ENCODE assay signal across 11 mouse cellular contexts in genomic region chr16:11021403-11022112, GRCm38 (mm10). TPM values are rescaled to one million over a fixed set of nuclear protein-coding genes. Genes with fewer than 3 reads are reported as not detected.
DNase-seq lines count a peak whose midpoint lies in the region; ATAC-seq and TF ChIP-seq lines count a peak whose summit lies in the region.
"Had no signal": no experiment of that assay in that cellular context is flagged by ENCODE, and none has a peak within 500 bp of the region (broad histone marks: within the 10 kb centered on the region; RNA-seq: fewer than 3 reads in every experiment).

No protein-coding gene starts in this region.

- H3K4me1 ChIP-seq in limb, embryonic 14.5 days (ENCODE audit: control insufficient read depth, insufficient read depth, low read length), result 0 out of 2 replicates have a peak, but pooled peaks cover 4% of the 10 kb centered on the region
- H3K4me1 ChIP-seq in limb, embryonic 10.5 days, result peaks cover 14% of the 10 kb centered on the region
- H3K4me1 ChIP-seq in embryonic facial prominence, embryonic 13.5 days, result peaks cover 27% of the 10 kb centered on the region

- no peak overlapping the region for H3K27ac ChIP-seq in limb, embryonic 14.5 days (replicated peaks; ENCODE audit: low read depth, low read length)
- no peak overlapping the region for H3K27ac ChIP-seq in limb, embryonic 10.5 days
- H3K27ac ChIP-seq in embryonic facial prominence, embryonic 13.5 days, result 0 out of 2 replicates have a peak overlapping the region, but pooled peaks have one; percentile 44

- no peaks in the 10 kb centered on the region for H3K9me3 ChIP-seq in limb, embryonic 14.5 days (ENCODE audit: control insufficient read depth, low read length)
- no peaks in the 10 kb centered on the region for H3K9me3 ChIP-seq in limb, embryonic 10.5 days (replicated peaks)
- no peaks in the 10 kb centered on the region for H3K9me3 ChIP-seq in embryonic facial prominence, embryonic 13.5 days

- no peak overlapping the region for H3K9ac ChIP-seq in limb, embryonic 14.5 days (ENCODE audit: low read depth, low read length, severe bottlenecking)
- H3K9ac ChIP-seq in embryonic facial prominence, embryonic 13.5 days, result no peak overlapping the region

- peak; percentile 57; the same call in 1 of the 2 replicates for ATAC-seq in limb, embryonic 14.5 days (ENCODE audit: low FRiP score, low read depth)
- peak; percentile 44; the same call in 1 of the 2 replicates for ATAC-seq in embryonic facial prominence, embryonic 13.5 days (ENCODE audit: insufficient number of reproducible peaks, insufficient read depth, low FRiP score, low TSS enrichment, low read depth)

- DNase-seq in limb, embryonic 14.5 days (ENCODE audit: low spot score), result peak; percentile 22
- no peak for DNase-seq in limb, embryonic 10.5 days (ENCODE audit: low spot score)
- DNase-seq in NIH3T3 (ENCODE audit: low read depth), result peak; percentile 81
- DNase-seq in mesoderm, embryonic 11.5 days (ENCODE audit: low read depth, low spot score), result peak; percentile 55
- no peak for DNase-seq in B cell, adult 2 months
- no peak for DNase-seq in adrenal gland, adult (ENCODE audit: inconsistent age in 2 of 2, low spot score in 1 of 2)
- DNase-seq in right cerebral cortex, postnatal 36 days (ENCODE audit: low spot score in 2 of 2), result no peak
- DNase-seq: heart, postnatal 10 days; kidney, postnatal 14 days; spleen, adult 18-20 months had no signal

- 55% methylated on average over 3 of the region's 3 CpGs for WGBS in limb, embryonic 14.5 days
- WGBS in limb, embryonic 10.5 days, result 65% methylated on average over 3 of the region's 3 CpGs
- WGBS in embryonic facial prominence, embryonic 13.5 days, result 38% methylated on average over 3 of the region's 3 CpGs

- no peak overlapping the region for H3K4me2 ChIP-seq in limb, embryonic 14.5 days (replicated peaks; ENCODE audit: low read depth, low read length, severe bottlenecking)
- no peak overlapping the region for H3K4me2 ChIP-seq in embryonic facial prominence, embryonic 13.5 days

- H3K27me3 ChIP-seq in limb, embryonic 14.5 days (ENCODE audit: control insufficient read depth, insufficient read depth, low read length), result no peaks in the 10 kb centered on the region
- H3K27me3 ChIP-seq in limb, embryonic 10.5 days (ENCODE audit: low read depth, poor library complexity, severe bottlenecking), result no peaks in the 10 kb centered on the region
- no peaks in the 10 kb centered on the region for H3K27me3 ChIP-seq in embryonic facial prominence, embryonic 13.5 days

- no peak overlapping the region for H3K4me3 ChIP-seq in limb, embryonic 14.5 days (replicated peaks; ENCODE audit: low read length)
- no peak overlapping the region for H3K4me3 ChIP-seq in limb, embryonic 10.5 days
- H3K4me3 ChIP-seq in embryonic facial prominence, embryonic 13.5 days, result no peak overlapping the region

- no peaks in the 10 kb centered on the region for H3K36me3 ChIP-seq in limb, embryonic 14.5 days (ENCODE audit: control insufficient read depth, insufficient read depth, low read length)
- no peaks in the 10 kb centered on the region for H3K36me3 ChIP-seq in limb, embryonic 10.5 days
- H3K36me3 ChIP-seq in embryonic facial prominence, embryonic 13.5 days, result no peaks in the 10 kb centered on the region

- no peak for TF ChIP-seq POLR2A in limb, embryonic 14.5 days (IDR thresholded peaks at IDR 0.05; ENCODE audit: borderline replicate concordance, extremely low read depth, insufficient read depth, insufficient read length)

RNA-seq across cellular contexts. Expression of gene Snn, which starts 39.2 kb away (rescaled TPM):
- 59.0 and 59.7 TPM in 2 replicates for polyA plus RNA-seq in limb, embryonic 14.5 days (2012; rRNA removed)
- 45.2 and 46.9 TPM in 2 replicates for polyA plus RNA-seq in limb, embryonic 14.5 days (2014; fragmentation: Nextera tagmentation; extraction: Ambion mirVana)
- polyA plus RNA-seq in limb, embryonic 10.5 days (2016; fragmentation: Nextera tagmentation; extraction: Ambion mirVana), result 47.6 and 55.1 TPM in 2 replicates
- polyA plus RNA-seq in embryonic facial prominence, embryonic 13.5 days (2015; fragmentation: Nextera tagmentation; extraction: Ambion mirVana), result 50.7 and 51.1 TPM in 2 replicates

RNA-seq across cellular contexts. Expression of gene Litaf, which starts 44.4 kb away (rescaled TPM):
- polyA plus RNA-seq in limb, embryonic 14.5 days (2012; rRNA removed), result 79.8 and 105 TPM in 2 replicates
- 103 and 109 TPM in 2 replicates for polyA plus RNA-seq in limb, embryonic 14.5 days (2014; fragmentation: Nextera tagmentation; extraction: Ambion mirVana)
- polyA plus RNA-seq in limb, embryonic 10.5 days (2016; fragmentation: Nextera tagmentation; extraction: Ambion mirVana), result 87.5 and 91.1 TPM in 2 replicates
- 111 and 120 TPM in 2 replicates for polyA plus RNA-seq in embryonic facial prominence, embryonic 13.5 days (2015; fragmentation: Nextera tagmentation; extraction: Ambion mirVana)

Comparison
In these comparisons a context has a peak if more than half of its experiments do, and no peak if none do; other contexts are left out.
1. DNase-seq: peak in limb, embryonic 14.5 days (single experiment), NIH3T3 (single experiment) and mesoderm, embryonic 11.5 days (single experiment); none in limb, embryonic 10.5 days (single experiment), B cell, adult 2 months (0 of 2), adrenal gland, adult (0 of 2) and right cerebral cortex, postnatal 36 days (0 of 2).